Mouse (Mus musculus) cerebellum, adult 2 months (tissue): Measurements from ENCODE around the gene Gm10134.

Experiments
- CTCF ChIP-seq: fragments of 200-500 bp; IDR thresholded peaks from 2 replicates; pipeline ENCODE4 v1.5.1; 2011; ENCODE audit warnings: low read depth, mild to moderate bottlenecking, control low read depth, low read length, moderate library complexity, borderline replicate concordance; ENCODE audit not compliant: insufficient read depth
- POLR2A ChIP-seq: fragments of 200-500 bp; IDR thresholded peaks from 2 replicates; pipeline ENCODE4 v1.6.1; 2011; ENCODE audit warnings: low read length, control low read depth, borderline replicate concordance; ENCODE audit not compliant: insufficient read depth

DNA sequence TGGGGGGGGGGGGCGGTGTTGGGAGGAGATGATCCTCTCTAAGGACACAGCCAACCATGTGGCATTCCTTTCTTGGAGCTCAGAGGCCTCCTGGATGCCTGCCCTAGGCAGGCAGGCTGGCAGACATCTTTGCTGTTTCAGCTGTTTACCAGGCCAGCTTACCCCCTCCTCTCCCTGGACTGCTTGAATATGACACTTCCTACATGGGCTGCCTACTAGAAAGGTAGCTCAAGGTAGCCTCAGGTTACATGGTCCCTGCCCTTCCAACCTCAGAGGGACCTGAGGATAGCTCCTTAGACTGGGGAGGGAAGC is 32.9 kb downstream of the Gm10134 start:
- TF ChIP-seq CTCF (no peak), POLR2A (no peak)
